Mouse (Mus musculus) fat pad, adult 2 months (tissue): ENCODE measurements at regions not wholly inside any gene's neighbourhood (a gene's known extent, or its start where the extent isn't known, plus 50 kb on each side); places are given as distances from the start of the nearest gene placed in this dataset.
A peak's percentile ranks its signal among the peaks of the same experiment; 100 is the strongest.

Experiments used
- DNase-seq: peaks from one replicate; pipeline ENCODE4 v3.0.0-alpha.2; 2011; ENCODE audit warnings: low read depth, low spot score; ENCODE audit errors: extremely low read depth

- no peak for DNase-seq
These were observed 241.3 kb upstream of the Maf start for GRCm38 (mm10) chr8:115948916-115949315.

DNA sequence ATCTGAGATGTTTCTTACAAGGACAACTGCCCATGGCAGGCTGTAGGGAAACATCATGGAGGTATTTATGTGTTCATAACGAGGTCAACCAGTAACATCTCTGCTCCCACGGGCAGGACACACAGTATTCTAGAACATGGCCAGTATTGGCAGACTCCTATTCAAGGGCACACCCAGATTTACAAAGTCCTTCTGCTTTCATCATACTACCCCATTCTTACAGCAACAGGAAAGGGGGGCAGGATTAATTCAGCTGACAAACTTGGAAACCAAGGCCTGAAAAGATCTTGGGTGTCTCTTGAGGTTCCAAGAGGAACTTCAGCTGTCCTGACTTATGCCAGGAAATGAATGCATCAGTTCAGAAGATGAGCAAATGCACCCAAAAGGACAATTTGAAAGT, 240.4 kb upstream of the Maf start:
- DNase-seq = no peak

- DNase-seq = no peak
These were observed 235.3 kb upstream of the Maf start for GRCm38 (mm10) chr8:115942731-115943509.

DNA sequence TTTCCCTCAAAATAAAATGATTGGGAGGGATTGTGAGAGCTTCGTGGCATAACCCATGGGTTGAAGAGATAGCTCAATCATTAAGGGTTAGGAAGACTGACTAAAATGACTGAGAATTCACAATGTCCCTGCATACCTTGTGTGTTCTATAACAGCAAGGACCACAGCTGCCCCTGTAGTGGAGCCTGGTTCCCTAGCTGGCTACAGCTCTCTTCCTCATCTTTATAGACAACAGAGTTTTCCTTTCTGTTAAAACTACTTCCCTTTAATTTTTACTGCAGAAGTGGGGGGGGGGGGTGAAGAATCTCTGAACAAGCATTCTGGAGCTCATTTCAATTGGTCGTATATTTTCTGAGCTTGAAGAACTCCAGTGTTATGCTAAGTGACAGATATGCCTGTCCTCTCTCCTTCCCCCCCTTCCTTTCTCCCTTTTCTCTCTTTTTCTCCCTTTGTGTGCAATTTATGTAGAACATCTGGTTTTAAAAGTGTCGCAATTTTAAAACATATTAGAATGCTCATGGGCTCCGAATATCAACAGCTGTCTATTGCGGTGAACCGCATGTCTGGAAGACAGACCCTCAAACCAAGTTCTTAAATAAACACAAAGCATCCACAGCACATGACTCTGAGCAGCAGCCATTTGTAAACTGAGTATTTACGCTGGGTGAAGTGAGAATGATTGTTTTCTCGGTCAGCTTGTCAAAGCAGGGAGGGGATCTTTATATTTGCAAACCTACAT, 222.0 kb upstream of the Maf start:
- no peak for DNase-seq

GRCm38 (mm10) chr8:115921889-115922288, 214.3 kb upstream of the Maf start:
- no peak for DNase-seq

DNA sequence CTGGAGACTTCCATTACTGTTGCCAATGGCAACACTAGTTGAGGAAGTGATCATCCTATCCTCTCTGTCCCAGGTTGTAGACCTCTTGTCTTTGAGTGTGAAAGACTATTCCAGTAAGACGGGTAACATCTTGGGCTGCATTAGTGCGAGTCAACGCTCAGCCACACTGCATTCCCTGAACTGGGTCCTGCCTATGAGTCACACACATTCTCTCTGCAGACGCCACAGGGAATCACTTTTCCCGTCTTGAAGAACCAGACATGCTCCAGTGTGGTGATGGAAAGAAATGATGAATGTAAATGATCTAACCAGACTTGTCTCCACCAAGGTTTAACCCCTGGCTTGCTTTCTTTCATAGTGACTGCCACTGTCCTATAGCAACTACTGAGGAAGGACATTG, 199.1 kb upstream of the Maf start:
- DNase-seq = no peak

- no peak for DNase-seq
These were observed 196.3 kb upstream of the Maf start for GRCm38 (mm10) chr8:115903853-115904420.

GRCm38 (mm10) chr8:115897521-115898178, 190.1 kb upstream of the Maf start:
- DNase-seq = no peak

DNA sequence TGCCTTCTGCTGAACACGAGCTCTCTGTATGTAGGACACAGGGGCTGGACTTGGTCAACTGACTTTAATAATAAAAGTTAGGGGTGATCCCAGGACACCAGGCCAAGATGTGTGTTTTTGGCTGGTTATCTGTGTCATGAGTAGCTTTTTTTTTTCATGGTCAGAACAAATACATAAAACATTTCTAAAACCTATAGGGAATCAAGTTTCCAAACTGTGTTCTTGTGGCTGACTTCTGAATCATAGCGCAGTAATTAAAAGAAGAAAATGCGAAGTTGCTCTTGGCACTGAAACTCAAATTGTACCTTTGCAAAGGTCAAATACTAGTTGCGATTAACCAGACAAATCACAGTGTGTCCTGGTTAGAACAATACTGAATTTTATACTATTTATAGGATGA, 189.5 kb upstream of the Maf start:
- no peak for DNase-seq

DNA sequence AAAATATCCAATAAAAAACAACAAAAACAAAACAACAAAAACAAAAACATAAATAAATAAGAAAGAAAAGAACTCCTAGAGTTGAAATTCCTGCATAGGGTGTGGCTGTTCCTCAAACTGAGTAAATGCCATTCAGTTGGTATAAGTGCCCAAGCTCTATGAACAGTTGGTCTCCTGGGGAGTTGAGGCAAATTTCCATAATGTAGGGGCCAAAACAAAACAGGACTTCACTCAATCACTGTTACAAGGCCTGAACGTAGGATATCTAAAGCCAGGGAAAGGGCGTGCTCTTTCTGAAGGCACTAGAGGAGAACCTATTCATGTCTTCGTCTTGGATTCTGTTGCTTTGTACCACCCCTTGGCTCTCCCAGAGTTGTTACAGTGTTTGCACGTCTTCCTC, 188.5 kb upstream of the Maf start:
- no peak for DNase-seq

- DNase-seq = no peak
These were observed 180.7 kb upstream of the Maf start for GRCm38 (mm10) chr8:115888278-115888677.

DNA sequence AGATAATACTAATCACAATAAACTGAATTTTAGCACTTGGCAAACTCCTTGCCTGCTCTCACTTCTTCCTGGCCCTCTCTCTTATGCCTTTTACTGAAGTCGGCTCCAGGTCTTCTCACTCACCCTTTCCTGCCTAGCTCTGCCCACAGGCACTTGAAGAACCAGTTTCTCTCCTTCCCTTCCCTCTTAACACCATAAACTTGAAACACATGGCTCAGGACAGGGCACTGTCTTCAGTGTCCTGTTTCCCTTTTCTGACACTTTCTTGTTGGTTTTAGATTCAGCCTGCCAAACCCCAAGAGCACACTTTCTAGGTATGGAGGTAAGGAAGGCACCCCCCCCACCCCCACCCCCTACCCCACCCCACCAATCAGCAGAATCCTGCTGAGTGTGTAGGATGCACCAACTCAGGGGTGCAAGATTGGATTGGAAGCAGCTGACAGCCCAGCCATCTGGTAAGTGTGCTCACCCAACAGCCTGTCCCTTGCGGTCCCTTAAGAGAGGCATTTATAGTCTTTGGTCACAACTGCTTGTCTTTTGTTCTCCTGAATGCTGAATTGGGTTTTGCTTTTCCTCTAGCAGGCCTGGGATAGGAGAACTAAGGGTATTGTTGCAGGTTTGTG, 177.6 kb upstream of the Maf start:
- DNase-seq = peak; percentile 11

GRCm38 (mm10) chr8:115883808-115884207, 176.2 kb upstream of the Maf start:
- no peak for DNase-seq

DNA sequence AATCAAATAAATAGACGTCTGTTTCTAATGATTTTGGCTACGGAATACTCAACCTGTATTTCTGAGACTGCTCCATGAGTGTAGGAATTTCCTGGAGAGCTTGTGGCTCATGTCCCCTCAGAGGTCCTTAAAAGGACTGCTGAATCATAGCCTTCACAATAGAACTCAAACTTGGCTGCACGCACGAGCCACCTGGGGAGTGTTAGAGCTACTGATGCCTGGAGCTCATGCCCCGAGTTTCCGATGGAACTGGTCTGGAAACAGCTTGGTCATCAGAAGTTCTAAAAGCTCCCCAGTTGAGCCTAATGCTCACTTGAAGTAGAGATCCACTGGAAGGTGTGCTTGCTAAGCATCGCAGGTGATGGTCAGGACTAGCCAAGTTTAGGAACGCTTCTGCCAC, 174.3 kb upstream of the Maf start:
- no peak for DNase-seq

GRCm38 (mm10) chr8:115874789-115875188, 167.2 kb upstream of the Maf start:
- DNase-seq = no peak

- DNase-seq = no peak
These were observed 163.8 kb upstream of the Maf start for GRCm38 (mm10) chr8:115871381-115871780.

- peak; percentile 11 for DNase-seq
These were observed 153.8 kb upstream of the Maf start for GRCm38 (mm10) chr8:115861381-115861780.

DNA sequence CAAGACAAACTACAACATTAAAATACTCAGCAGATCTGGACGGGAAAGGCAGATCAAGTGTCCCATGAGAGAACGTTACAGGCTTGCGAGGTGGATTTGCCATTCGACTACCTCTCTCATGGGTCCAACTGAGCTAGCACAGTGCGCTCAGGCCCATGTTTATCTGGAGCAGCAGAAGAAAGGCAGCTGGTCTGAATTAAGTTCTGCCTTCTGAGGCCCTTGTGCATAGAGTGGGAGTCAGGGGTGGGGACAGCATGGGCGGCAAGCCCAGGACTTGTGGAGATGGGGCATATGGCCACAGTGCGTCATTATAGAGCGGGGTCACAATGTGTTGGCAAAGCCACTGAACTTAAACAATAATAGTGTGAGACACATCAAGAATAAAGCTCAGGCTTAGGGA, 151.8 kb upstream of the Maf start:
- DNase-seq = no peak

GRCm38 (mm10) chr8:115856816-115857215, 149.2 kb upstream of the Maf start:
- no peak for DNase-seq

- no peak for DNase-seq
These were observed 148.5 kb upstream of the Maf start for GRCm38 (mm10) chr8:115855934-115856629.
